Mouse (Mus musculus) kidney, adult 2 months (tissue): ENCODE data around the gene Shld2. TPM values are rescaled to one million over a fixed set of nuclear protein-coding genes. Genes with fewer than 3 reads are reported as not detected.
"Not testable (repeated sequence)": the region's sequence is repeated elsewhere in the genome, so short reads cannot be mapped to it uniquely, and the experiment has no call there.

Source experiments
- DNase-seq: peaks from one replicate; pipeline ENCODE4 v3.0.0; 2021
- H3K27ac ChIP-seq: fragments of 200-500 bp; 2 replicates; pipeline ENCODE4 v1.5.1; 2012; ENCODE audit warnings: low read depth, low read length, control low read depth, inconsistent platforms; ENCODE audit not compliant: insufficient read depth
- H3K27me3 ChIP-seq: fragments of 200-500 bp; replicated peaks from 2 replicates; pipeline ENCODE4 v1.6.1; 2012; ENCODE audit warnings: mild to moderate bottlenecking, moderate library complexity, low read length, inconsistent platforms; ENCODE audit not compliant: control insufficient read depth, insufficient read depth
- H3K36me3 ChIP-seq: fragments of 200-500 bp; 2 replicates; pipeline ENCODE4 v1.6.1; 2012; ENCODE audit warnings: mild to moderate bottlenecking, moderate library complexity, low read length, inconsistent platforms; ENCODE audit not compliant: control insufficient read depth, insufficient read depth
- H3K4me1 ChIP-seq: fragments of 200-500 bp; 2 replicates; pipeline ENCODE4 v1.6.1; 2011; ENCODE audit warnings: low read length; ENCODE audit not compliant: control insufficient read depth, insufficient read depth
- H3K4me3 ChIP-seq: fragments of 200-500 bp; 2 replicates; pipeline ENCODE4 v1.5.1; 2011; ENCODE audit warnings: mild to moderate bottlenecking, low read depth, low read length, control low read depth; ENCODE audit not compliant: insufficient read depth
- CTCF ChIP-seq: fragments of 200-500 bp; conservative IDR thresholded peaks from 2 replicates; pipeline ENCODE4 v1.5.1; 2011; ENCODE audit warnings: low read depth, mild to moderate bottlenecking, control low read depth, low read length, moderate library complexity, mixed read lengths; ENCODE audit not compliant: insufficient read depth, insufficient read length
- POLR2A ChIP-seq: fragments of 200-500 bp; IDR thresholded peaks from one replicate; pipeline ENCODE4 v1.6.1; 2011; ENCODE audit warnings: low read depth, low read length, control low read depth
- WGBS: fragments of 180-500 bp; shearing (Covaris S2); methylation state at CpG from one replicate; pipeline ENCODE4 v1.1.7; 2018; 5-methylcytosine and 5-hydroxymethylcytosine counted together
- polyA plus RNA-seq: library from polyadenylated mRNA; depleted of rRNA; stranded (reverse); fragments of >200 nt; gene quantifications from 2 replicates; pipeline ENCODE4 v1.2.3, GENCODE M21; 2012

Gene Shld2
- polyA plus RNA-seq, 1 experiment = 3.6 TPM

DNA sequence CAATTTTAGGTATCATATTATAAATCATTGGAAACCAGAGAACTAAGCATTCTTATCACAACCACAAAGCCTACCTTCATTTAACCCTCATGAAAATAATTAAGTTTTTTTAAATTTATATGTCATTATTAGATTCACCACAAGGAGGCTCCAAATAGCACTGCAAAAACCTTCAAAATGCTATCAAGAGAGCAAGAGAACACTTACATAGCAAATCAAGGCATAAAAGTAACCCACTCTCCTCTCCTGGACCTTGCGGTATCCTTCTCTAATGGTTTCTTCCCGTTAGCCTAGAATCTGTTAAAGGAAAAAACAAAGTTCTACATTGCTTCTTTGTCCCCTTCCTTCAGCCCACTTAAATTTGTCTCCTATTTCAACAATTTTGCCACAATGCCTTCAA lies 37.0 kb downstream of the Shld2 start:
- Histone ChIP-seq H3K4me3 (no peak overlapping the region), H3K36me3 (no peaks in the 10 kb centered on the region), H3K27me3 (no peaks in the 10 kb centered on the region), H3K27ac (no peak overlapping the region; the same call in 1 of the 2 replicates), H3K4me1 (peaks cover 6% of the 10 kb centered on the region)
- TF ChIP-seq CTCF = 0 out of 2 replicates have a peak, but pooled peaks have one; percentile 4
- no peak for TF ChIP-seq POLR2A
- DNase-seq = peak; percentile 28
- 35% methylated on average over 2 of the region's 2 CpGs for WGBS

DNA sequence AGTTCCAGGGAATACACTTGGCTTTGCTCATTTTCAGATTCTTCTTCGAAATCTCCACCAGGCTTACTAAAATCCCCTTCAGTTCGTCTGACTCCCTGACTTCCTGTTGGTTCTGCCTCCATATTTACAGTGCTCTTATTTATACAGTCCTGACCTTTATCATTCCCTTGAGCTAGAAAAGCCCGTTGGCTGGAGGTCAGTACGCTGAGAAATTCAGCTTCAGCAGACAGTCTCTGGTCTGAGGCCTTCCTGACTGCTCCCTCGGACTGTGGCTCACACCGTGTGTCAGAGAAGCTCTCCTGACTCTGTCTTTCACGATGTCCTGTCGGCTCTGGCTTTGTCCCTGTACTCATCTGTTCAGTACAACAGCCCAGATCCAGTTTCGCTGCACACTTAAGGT lies 42.2 kb downstream of the Shld2 start:
- 40% methylated on average over 9 of the region's 9 CpGs for WGBS
- TF ChIP-seq POLR2A = no peak
- TF ChIP-seq CTCF = no peak
- peak overlapping the region; percentile 31 for H3K27ac ChIP-seq
- H3K27me3 ChIP-seq = no peaks in the 10 kb centered on the region
- no peaks in the 10 kb centered on the region for H3K36me3 ChIP-seq
- no peak overlapping the region for H3K4me3 ChIP-seq
- DNase-seq = peak; percentile 29
- peaks cover 3% of the 10 kb centered on the region; the same call in 1 of the 2 replicates for H3K4me1 ChIP-seq

DNA sequence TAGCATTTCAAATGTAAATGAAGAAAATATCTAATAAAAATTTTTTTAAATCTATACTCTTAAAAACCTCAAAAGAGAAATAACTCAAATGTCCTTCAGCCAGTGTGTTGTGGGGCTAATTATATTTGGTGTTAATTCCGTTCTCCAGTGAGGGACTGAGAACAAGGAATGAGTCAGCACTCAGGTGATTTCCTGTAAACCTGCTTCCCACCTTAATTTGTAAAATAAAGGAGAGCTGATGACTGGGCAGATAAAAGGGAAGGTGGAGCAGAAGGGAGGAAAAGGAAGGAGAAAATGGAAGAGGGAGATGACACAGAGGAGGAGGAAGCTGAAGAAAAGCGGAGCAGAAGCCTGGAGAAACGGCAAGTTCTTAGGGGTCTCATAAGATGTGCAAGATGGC lies 51.8 kb downstream of the Shld2 start:
- not testable (repeated sequence) for H3K36me3 ChIP-seq, H3K27me3 ChIP-seq, DNase-seq, H3K4me1 ChIP-seq, H3K27ac ChIP-seq, H3K4me3 ChIP-seq
- 83% methylated on average over 3 of the region's 3 CpGs for WGBS

DNA sequence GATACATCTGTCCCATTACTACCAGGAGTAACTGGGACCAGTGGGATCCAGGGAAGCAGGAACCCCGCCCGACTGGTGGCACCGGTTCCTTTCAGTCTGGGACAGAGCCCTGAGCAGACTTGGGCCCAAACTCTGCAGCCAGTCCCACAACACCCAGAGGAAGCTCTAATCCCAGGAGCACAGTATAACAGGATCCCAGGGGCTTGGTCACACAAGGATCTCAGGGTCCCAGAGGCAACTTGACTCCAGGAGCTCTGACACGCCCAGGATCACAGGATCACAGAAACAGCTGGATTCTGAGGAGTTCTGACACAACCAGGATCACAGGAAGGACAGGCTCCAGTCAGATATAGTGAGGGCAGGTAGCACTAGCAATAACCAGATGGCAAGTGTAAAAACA lies 57.0 kb downstream of the Shld2 start:
- no peak for TF ChIP-seq CTCF
- no peak for TF ChIP-seq POLR2A
- Histone ChIP-seq H3K27ac (no peak overlapping the region), H3K36me3 (no peaks in the 10 kb centered on the region), H3K27me3 (no peaks in the 10 kb centered on the region), H3K4me1 (no peaks in the 10 kb centered on the region), H3K4me3 (no peak overlapping the region)
- 84% methylated on average over 4 of the region's 4 CpGs for WGBS
- no peak for DNase-seq

DNA sequence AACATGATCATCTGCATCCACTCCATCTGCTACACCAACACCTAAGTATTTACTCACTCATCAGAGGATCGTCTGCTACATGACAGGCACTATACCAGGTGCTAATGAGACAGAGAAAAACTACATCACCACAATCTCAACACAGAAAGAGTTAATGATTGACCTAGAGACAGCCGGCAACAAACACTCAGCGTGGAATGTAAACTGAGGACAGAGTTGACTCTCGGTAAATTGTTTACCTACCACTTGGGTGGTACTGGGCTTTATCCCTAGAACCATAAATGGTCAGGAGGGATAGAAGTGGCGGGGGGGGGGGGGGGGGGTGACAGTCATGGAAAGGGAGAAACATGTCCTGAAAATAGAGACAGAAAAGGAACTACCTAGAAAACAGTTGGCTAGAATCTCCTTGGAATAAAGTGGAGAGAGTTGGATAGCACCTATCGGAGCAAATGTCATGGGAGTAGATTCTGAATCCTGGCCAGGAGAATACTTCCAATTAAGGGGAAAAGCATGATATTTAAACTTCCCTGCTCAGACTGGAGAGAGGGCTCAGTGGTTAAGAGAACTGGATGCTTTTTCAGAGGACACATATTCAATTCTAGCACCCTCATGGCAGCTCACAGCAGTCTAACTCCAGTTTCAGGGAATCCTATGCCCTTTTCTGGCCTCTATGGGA lies 57.7 kb downstream of the Shld2 start:
- H3K36me3 ChIP-seq = no peaks in the 10 kb centered on the region
- no peak for DNase-seq
- no peak overlapping the region for H3K4me3 ChIP-seq
- no peak overlapping the region for H3K27ac ChIP-seq
- no peaks in the 10 kb centered on the region for H3K4me1 ChIP-seq
- 52% methylated on average over 6 of the region's 6 CpGs for WGBS
- TF ChIP-seq CTCF (no peak), POLR2A (no peak)
- H3K27me3 ChIP-seq = no peaks in the 10 kb centered on the region

DNA sequence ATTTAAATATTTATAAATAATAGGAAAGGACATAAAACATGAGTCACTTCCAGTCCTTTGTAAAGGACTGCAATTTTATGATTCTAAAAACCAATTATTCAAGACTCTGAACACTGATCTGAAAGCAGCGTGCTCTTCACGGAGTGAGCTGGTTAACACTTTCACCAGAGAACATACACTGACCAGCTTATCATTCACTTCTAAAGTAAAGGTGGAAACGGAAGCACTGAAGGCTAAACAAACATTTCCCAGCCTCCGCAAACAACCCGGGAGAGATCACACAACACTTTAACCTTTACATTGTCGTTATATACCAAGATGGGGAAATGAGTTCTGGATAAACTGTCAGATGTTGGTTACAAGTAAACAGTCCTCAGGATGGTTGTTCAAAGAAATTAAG lies 69.6 kb downstream of the Shld2 start:
- WGBS = 71% methylated on average over 6 of the region's 6 CpGs
- Histone ChIP-seq H3K36me3 (no peaks in the 10 kb centered on the region), H3K4me3 (no peak overlapping the region), H3K27me3 (no peaks in the 10 kb centered on the region), H3K4me1 (no peaks in the 10 kb centered on the region), H3K27ac (no peak overlapping the region)
- no peak for TF ChIP-seq CTCF
- no peak for TF ChIP-seq POLR2A
- DNase-seq = no peak

DNA sequence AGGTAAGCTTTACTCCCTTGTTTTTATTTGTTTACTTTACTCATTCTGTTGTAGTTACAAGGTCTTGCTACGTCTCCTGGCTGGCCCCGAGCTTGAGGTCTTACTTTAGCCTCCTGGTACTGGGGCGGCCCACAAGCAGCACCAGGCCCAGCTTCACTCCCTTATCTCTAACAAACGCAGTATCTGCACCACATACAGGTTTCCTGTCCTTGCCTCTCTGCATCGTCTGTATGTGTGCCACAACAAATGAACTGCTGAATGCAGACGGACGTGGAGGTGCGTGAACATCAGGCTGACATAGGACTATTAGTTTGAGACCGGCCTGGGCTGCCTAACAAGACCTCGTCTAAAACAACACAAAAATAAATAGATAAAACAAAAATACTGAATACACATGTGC lies 70.0 kb downstream of the Shld2 start:
- no peak overlapping the region for H3K4me3 ChIP-seq
- H3K4me1 ChIP-seq = no peaks in the 10 kb centered on the region
- no peak for DNase-seq
- WGBS = 83% methylated on average over 10 of the region's 10 CpGs
- H3K27me3 ChIP-seq = no peaks in the 10 kb centered on the region
- no peak for TF ChIP-seq POLR2A
- no peak overlapping the region for H3K27ac ChIP-seq
- no peaks in the 10 kb centered on the region for H3K36me3 ChIP-seq
